Mouse (Mus musculus) gonadal fat pad, adult 2 months (tissue): ENCODE measurements around the gene 1700003H04Rik. TPM values are rescaled to one million over a fixed set of nuclear protein-coding genes. Genes with fewer than 3 reads are reported as not detected.

ENCODE experiments used
- DNase-seq: peaks from one replicate; pipeline ENCODE4 v3.0.0-alpha.2; 2012; ENCODE audit warnings: low read depth
- polyA plus RNA-seq: library from polyadenylated mRNA; depleted of rRNA; stranded (reverse); fragments of >200 nt; gene quantifications from 2 replicates; pipeline ENCODE4 v1.2.3, GENCODE M21; 2012; rRNA removed

The 1700003H04Rik gene
- 0.18 and 0.20 TPM in 2 replicates for polyA plus RNA-seq

- no peak for DNase-seq
Observed at GRCm38 (mm10) chr3:124581001-124581400, at the start of gene 1700003H04Rik. TSS of gene 1700003H04Rik (minus strand) at chr3:124581101.

GRCm38 (mm10) chr3:124623031-124623430, 42.1 kb upstream of the 1700003H04Rik start:
- no peak for DNase-seq

GRCm38 (mm10) chr3:124613287-124613686, 32.4 kb upstream of the 1700003H04Rik start:
- DNase-seq: no peak

GRCm38 (mm10) chr3:124609956-124610355, 29.1 kb upstream of the 1700003H04Rik start:
- DNase-seq: no peak

- DNase-seq: no peak
Observed at GRCm38 (mm10) chr3:124606021-124606517, 25.2 kb upstream of the 1700003H04Rik start.

GRCm38 (mm10) chr3:124605518-124605917, 24.6 kb upstream of the 1700003H04Rik start:
- no peak for DNase-seq

GRCm38 (mm10) chr3:124597789-124598188, 16.9 kb upstream of the 1700003H04Rik start:
- no peak for DNase-seq

GRCm38 (mm10) chr3:124587534-124587933, 6.6 kb upstream of the 1700003H04Rik start:
- DNase-seq: no peak

- no peak for DNase-seq
Observed at GRCm38 (mm10) chr3:124585761-124586160, 4.9 kb upstream of the 1700003H04Rik start.

GRCm38 (mm10) chr3:124557317-124557716, 23.6 kb downstream of the 1700003H04Rik start:
- no peak for DNase-seq

GRCm38 (mm10) chr3:124555963-124556362, 24.9 kb downstream of the 1700003H04Rik start:
- no peak for DNase-seq

GRCm38 (mm10) chr3:124555092-124555491, 25.8 kb downstream of the 1700003H04Rik start:
- DNase-seq: no peak

GRCm38 (mm10) chr3:124548898-124549297, 32.0 kb downstream of the 1700003H04Rik start:
- no peak for DNase-seq

- DNase-seq: no peak
Observed at GRCm38 (mm10) chr3:124538260-124538659, 42.6 kb downstream of the 1700003H04Rik start.

- no peak for DNase-seq
Observed at GRCm38 (mm10) chr3:124536602-124537001, 44.3 kb downstream of the 1700003H04Rik start.

GRCm38 (mm10) chr3:124518786-124519185, 62.1 kb downstream of the 1700003H04Rik start:
- DNase-seq: no peak

Other genes starting within 250 kb of the 1700003H04Rik start
- not detected in 2 replicates for gene 1700006A11Rik, start 155.1 kb downstream of the 1700003H04Rik start, polyA plus RNA-seq